Comparison of ENCODE assay signal across 23 mouse cellular contexts in genomic region chr2:7534195-7534594, GRCm38 (mm10). TPM values are rescaled to one million over a fixed set of nuclear protein-coding genes. Genes with fewer than 3 reads are reported as not detected.
DNase-seq lines count a peak whose midpoint lies in the region; ATAC-seq and TF ChIP-seq lines count a peak whose summit lies in the region.
"Had no signal": no experiment of that assay in that cellular context is flagged by ENCODE, and none has a peak within 500 bp of the region (broad histone marks: within the 10 kb centered on the region; RNA-seq: fewer than 3 reads in every experiment).

No protein-coding gene starts in this region.

- peak; percentile 48; the same call in 1 of the 2 replicates for ATAC-seq in lung, embryonic 15.5 days (ENCODE audit: borderline replicate concordance, extremely low read depth, low FRiP score, low TSS enrichment)
- no peak for ATAC-seq in kidney, embryonic 16.5 days (ENCODE audit: low FRiP score, low TSS enrichment)
- ATAC-seq: activated CD4-positive, CD25-positive, alpha-beta regulatory T cell, adult 4 months; CD4-positive, CD25-positive, alpha-beta regulatory T cell, adult 4 months; forebrain, embryonic 13.5 days; forebrain, embryonic 15.5 days; Patski had no signal

- no peaks in the 10 kb centered on the region for H3K79me2 ChIP-seq in C2C12 (ENCODE audit: control insufficient read depth, insufficient read depth)
- no peaks in the 10 kb centered on the region for H3K79me2 ChIP-seq in myocyte (ENCODE audit: control insufficient read depth, insufficient read depth)

- H3K79me3 ChIP-seq in C2C12 (ENCODE audit: low read depth) = no peaks in the 10 kb centered on the region

- WGBS in lung, embryonic 15.5 days = 30% methylated on average over 2 of the region's 2 CpGs
- WGBS in kidney, embryonic 16.5 days = 81% methylated on average over 2 of the region's 2 CpGs

- H3K27ac ChIP-seq in lung, embryonic 15.5 days = no peak overlapping the region
- no peak overlapping the region for H3K27ac ChIP-seq in kidney, embryonic 16.5 days (ENCODE audit: low read length)
- H3K27ac ChIP-seq: embryonic facial prominence, embryonic 10.5 days; embryonic facial prominence, embryonic 12.5 days; forebrain, embryonic 13.5 days; forebrain, embryonic 15.5 days had no signal

- TF ChIP-seq CTCF in C2C12 (IDR thresholded peaks at IDR 0.05; ENCODE audit: control insufficient read depth, insufficient read depth, insufficient read length) = no peak

- no peaks in the 10 kb centered on the region for H3K36me3 ChIP-seq in lung, embryonic 15.5 days
- H3K36me3 ChIP-seq in C2C12 (ENCODE audit: control insufficient read depth, insufficient read depth) (no peaks in the 10 kb centered on the region), myocyte (ENCODE audit: control insufficient read depth, insufficient read depth) (no peaks in the 10 kb centered on the region)
- no peaks in the 10 kb centered on the region for H3K36me3 ChIP-seq in kidney, embryonic 16.5 days (ENCODE audit: insufficient read depth, low read length)
- H3K36me3 ChIP-seq: embryonic facial prominence, embryonic 10.5 days; embryonic facial prominence, embryonic 12.5 days; forebrain, embryonic 15.5 days; G1E had no signal

- TF ChIP-seq POLR2A in myocyte (IDR thresholded peaks at IDR 0.05; ENCODE audit: insufficient read length, low read depth) = no peak

- no peaks in the 10 kb centered on the region; the same call in 1 of the 2 replicates for H3K4me1 ChIP-seq in lung, embryonic 15.5 days
- no peaks in the 10 kb centered on the region for H3K4me1 ChIP-seq in kidney, embryonic 16.5 days (ENCODE audit: insufficient read depth, low read length)
- H3K4me1 ChIP-seq: embryonic facial prominence, embryonic 10.5 days; embryonic facial prominence, embryonic 12.5 days had no signal

- H3ac ChIP-seq in C2C12 (ENCODE audit: control insufficient read depth, insufficient read length, low read depth) = no peak overlapping the region
- H3ac ChIP-seq in myocyte (ENCODE audit: control insufficient read depth, insufficient read length) = no peak overlapping the region

- H3K9ac ChIP-seq in lung, embryonic 15.5 days = no peak overlapping the region
- no peak overlapping the region for H3K9ac ChIP-seq in kidney, embryonic 16.5 days (replicated peaks; ENCODE audit: low read length)
- H3K9ac ChIP-seq: embryonic facial prominence, embryonic 12.5 days; forebrain, embryonic 13.5 days; forebrain, embryonic 15.5 days had no signal

- H3K4me3 ChIP-seq in lung, embryonic 15.5 days = no peak overlapping the region
- H3K4me3 ChIP-seq in C2C12 (ENCODE audit: insufficient read depth, poor library complexity, severe bottlenecking) = no peak overlapping the region
- H3K4me3 ChIP-seq in myocyte = no peak overlapping the region
- no peak overlapping the region for H3K4me3 ChIP-seq in kidney, embryonic 16.5 days (ENCODE audit: low read length)
- H3K4me3 ChIP-seq: embryonic facial prominence, embryonic 10.5 days; embryonic facial prominence, embryonic 12.5 days; forebrain, embryonic 13.5 days; forebrain, embryonic 15.5 days had no signal

- no peak overlapping the region for H3K4me2 ChIP-seq in lung, embryonic 15.5 days
- H3K4me2 ChIP-seq in myocyte (ENCODE audit: low read depth) = peak overlapping the region; percentile 45
- H3K4me2 ChIP-seq in kidney, embryonic 16.5 days (replicated peaks; ENCODE audit: low read depth, low read length) = no peak overlapping the region
- H3K4me2 ChIP-seq: embryonic facial prominence, embryonic 12.5 days; forebrain, embryonic 13.5 days; forebrain, embryonic 15.5 days had no signal

- no peaks in the 10 kb centered on the region for H3K27me3 ChIP-seq in lung, embryonic 15.5 days
- H3K27me3 ChIP-seq in C2C12 (ENCODE audit: control insufficient read depth, insufficient read depth, insufficient read length) (no peaks in the 10 kb centered on the region), myocyte (ENCODE audit: control insufficient read depth, insufficient read depth, insufficient read length) (no peaks in the 10 kb centered on the region)
- no peaks in the 10 kb centered on the region for H3K27me3 ChIP-seq in kidney, embryonic 16.5 days (ENCODE audit: insufficient read depth, low read length)
- H3K27me3 ChIP-seq: CH12.LX; embryonic facial prominence, embryonic 12.5 days; forebrain, embryonic 13.5 days; forebrain, embryonic 15.5 days; Patski had no signal

- no peaks in the 10 kb centered on the region for H3K9me3 ChIP-seq in lung, embryonic 15.5 days
- H3K9me3 ChIP-seq in kidney, embryonic 16.5 days (ENCODE audit: low read length) = no peaks in the 10 kb centered on the region; the same call in 1 of the 2 replicates
- H3K9me3 ChIP-seq: embryonic facial prominence, embryonic 10.5 days; embryonic facial prominence, embryonic 12.5 days; forebrain, embryonic 15.5 days; G1E had no signal

- DNase-seq in lung, postnatal 10 days = no peak
- DNase-seq in urinary bladder, postnatal 10 days (ENCODE audit: low spot score) = no peak
- DNase-seq: adrenal gland, adult 8-10 months; adrenal gland, postnatal 14 days; adrenal gland, postnatal 36 days; cerebellum, adult 11-12 months; cerebellum, adult 2 months; cerebellum, adult 9-10 months; cerebellum, postnatal 10 days; cerebellum, postnatal 25 days had no signal

TF ChIP-seq in C2C12, 6 proteins besides CTCF, POLR2A, EP300 and RAD21:
- peak; percentile 75 for TF ChIP-seq MYOD1 (IDR thresholded peaks at IDR 0.05; ENCODE audit: control insufficient read depth, insufficient read length, low read depth)
- TF ChIP-seq MYOG (IDR thresholded peaks at IDR 0.05; ENCODE audit: control insufficient read depth, extremely low read depth, insufficient read length) = no peak
TF ChIP-seq in C2C12: peak in this region for 1.

TF ChIP-seq in myocyte, 11 proteins besides CTCF, POLR2A, EP300 and RAD21:
- TF ChIP-seq MYOD1 (IDR thresholded peaks at IDR 0.05; ENCODE audit: control insufficient read depth in 1 of 3, insufficient read length in 2 of 3, low read depth in 2 of 3) (peak in 2 of 3 experiments; percentile 74 to 81), SRF (IDR thresholded peaks at IDR 0.05; ENCODE audit: control insufficient read depth, insufficient read length, low read depth) (no peak), MYOG (IDR thresholded peaks at IDR 0.05; ENCODE audit: control insufficient read depth in 1 of 3, insufficient read depth in 1 of 3, insufficient read length in 2 of 3, low read depth in 2 of 3) (peak in 1 of 3 experiments; percentile 71), E2F4 (IDR thresholded peaks at IDR 0.05; ENCODE audit: insufficient read depth) (no peak)

RNA-seq across cellular contexts. Expression of gene Celf2, which starts 24.8 kb away (rescaled TPM):
- polyA plus RNA-seq in lung, embryonic 15.5 days (2015; fragmentation: Nextera tagmentation; extraction: Ambion mirVana) = 92.9 and 97.4 TPM in 2 replicates
- polyA plus RNA-seq in C2C12 (2012; fragmentation: generic; extraction: Trizol) (14.3 TPM), myocyte (2012; fragmentation: generic; extraction: Trizol) (30.1 TPM)
- 15.9 and 16.5 TPM in 2 replicates for polyA plus RNA-seq in kidney, embryonic 16.5 days (2015; fragmentation: Nextera tagmentation; extraction: Ambion mirVana)
